Mouse (Mus musculus) bone marrow macrophage, adult 2 months (primary cell): ENCODE results near the gene Ogdhl.

Experiments
- CTCF ChIP-seq: IDR thresholded peaks from 2 replicates; pipeline ENCODE4 v1.5.1; 2012; ENCODE audit warnings: low read depth, mild to moderate bottlenecking, low read length, moderate library complexity
- POLR2A ChIP-seq: IDR thresholded peaks from 2 replicates; pipeline ENCODE4 v1.6.1; 2012; ENCODE audit warnings: mild to moderate bottlenecking, low read depth, low read length, borderline replicate concordance

DNA sequence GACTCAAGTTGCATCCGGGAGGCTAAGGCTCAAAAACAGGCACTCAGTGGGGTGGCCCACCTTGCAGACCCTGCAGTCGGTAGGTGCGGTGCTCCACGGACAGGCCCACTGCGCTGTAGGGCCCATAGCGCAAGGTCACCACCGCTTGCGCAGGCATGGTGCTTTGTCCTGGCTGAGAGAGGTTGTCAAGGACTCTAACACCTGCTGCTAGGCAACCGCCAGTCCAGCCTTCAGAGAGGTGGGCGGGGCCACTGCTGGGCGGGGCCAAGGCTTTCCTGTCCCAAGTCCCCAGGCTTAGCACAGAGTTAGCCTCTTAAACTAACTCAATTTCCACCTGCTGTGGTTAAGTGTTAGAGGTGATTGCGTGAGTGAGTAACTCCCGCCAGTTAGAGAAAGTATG is 66.4 kb downstream of the Ogdhl start, which contains the start of gene 1700024G13Rik:
- no peak for TF ChIP-seq CTCF
- TF ChIP-seq POLR2A, result no peak
